Mouse (Mus musculus) intestine, postnatal 0 days (tissue): ENCODE measurements around the gene Pcdh15. TPM values are rescaled to one million over a fixed set of nuclear protein-coding genes. Genes with fewer than 3 reads are reported as not detected.
A peak's percentile ranks its signal among the peaks of the same experiment; 100 is the strongest.

Experiments
- ATAC-seq: fragments of 200-750 bp; cut with Nextera tagmentation; 2 replicates; pipeline ENCODE4 v1.8.0; 2017; ENCODE audit warnings: mild to moderate bottlenecking, moderate TSS enrichment, moderate library complexity
- H3K27ac ChIP-seq: fragments of 300-500 bp; sonication (generic); 2 replicates; pipeline ENCODE4 v1.5.1; 2014; ENCODE audit warnings: mild to moderate bottlenecking, low read depth, low read length, moderate library complexity
- H3K27me3 ChIP-seq: fragments of 300-500 bp; sonication (generic); replicated peaks from 2 replicates; pipeline ENCODE4 v1.6.1; 2014; ENCODE audit warnings: low read length, mixed read lengths; ENCODE audit not compliant: control insufficient read depth, insufficient read depth
- H3K36me3 ChIP-seq: fragments of 300-500 bp; sonication (generic); 2 replicates; pipeline ENCODE4 v1.6.1; 2014; ENCODE audit warnings: mild to moderate bottlenecking, moderate library complexity; ENCODE audit not compliant: control insufficient read depth, insufficient read depth
- H3K4me1 ChIP-seq: fragments of 300-500 bp; sonication (generic); replicated peaks from 2 replicates; pipeline ENCODE4 v1.6.1; 2014; ENCODE audit warnings: antibody characterized with exemption, low read length, mixed read lengths; ENCODE audit not compliant: control insufficient read depth, insufficient read depth
- H3K4me2 ChIP-seq: fragments of 300-500 bp; sonication (generic); replicated peaks from 2 replicates; pipeline ENCODE4 v1.6.1; 2014; ENCODE audit warnings: low read depth, mild to moderate bottlenecking, moderate library complexity
- H3K4me3 ChIP-seq: fragments of 300-500 bp; sonication (generic); 2 replicates; pipeline ENCODE4 v1.5.1; 2014; ENCODE audit warnings: low read depth, low read length
- H3K9ac ChIP-seq: fragments of 300-500 bp; sonication (generic); 2 replicates; pipeline ENCODE4 v1.6.1; 2014; ENCODE audit warnings: mild to moderate bottlenecking, low read depth, low read length
- H3K9me3 ChIP-seq: fragments of 300-500 bp; sonication (generic); 2 replicates; pipeline ENCODE4 v1.6.1; 2016; ENCODE audit warnings: mixed run types; ENCODE audit not compliant: control insufficient read depth
- CTCF ChIP-seq: sonication (generic); IDR thresholded peaks from 2 replicates; pipeline ENCODE4 v1.5.1; 2016; ENCODE audit warnings: low read depth, mild to moderate bottlenecking, control low read depth, antibody characterized with exemption, moderate library complexity
- WGBS: fragments of 180-500 bp; shearing (Covaris S2); extraction: QIAGEN DNeasy Blood & Tissue Kit; methylation state at CpG from one replicate; pipeline ENCODE4 v1.1.7; 2014; 5-methylcytosine and 5-hydroxymethylcytosine counted together
- polyA plus RNA-seq: library from polyadenylated mRNA; unstranded; fragments of >200 nt; fragmentation: Nextera tagmentation; extraction: Ambion mirVana; gene quantifications from 2 replicates; pipeline ENCODE4 v1.2.1, GENCODE M21; 2015

The Pcdh15 gene
- polyA plus RNA-seq, 1 experiment from 2014 or later = 0.61 TPM

GRCm38 (mm10) chr10:73564216-73564615 lies 465.1 kb downstream of the Pcdh15 start:
- no peaks in the 10 kb centered on the region for H3K27me3 ChIP-seq
- no peak for ATAC-seq
- TF ChIP-seq CTCF = peak; percentile 50
- H3K9ac ChIP-seq = no peak overlapping the region
- no peak overlapping the region for H3K4me3 ChIP-seq
- no peak overlapping the region for H3K4me2 ChIP-seq
- H3K4me1 ChIP-seq = no peaks in the 10 kb centered on the region
- no peaks in the 10 kb centered on the region for H3K36me3 ChIP-seq
- 71% methylated on average over 7 of the region's 7 CpGs for WGBS
- H3K9me3 ChIP-seq = no peaks in the 10 kb centered on the region
- no peak overlapping the region for H3K27ac ChIP-seq

GRCm38 (mm10) chr10:73574711-73575297 lies 475.7 kb downstream of the Pcdh15 start:
- no peak for ATAC-seq
- H3K4me2 ChIP-seq = no peak overlapping the region
- H3K36me3 ChIP-seq = no peaks in the 10 kb centered on the region
- no peaks in the 10 kb centered on the region for H3K4me1 ChIP-seq
- no peak overlapping the region for H3K4me3 ChIP-seq
- WGBS = 72% methylated on average over 5 of the region's 5 CpGs
- H3K9me3 ChIP-seq = no peaks in the 10 kb centered on the region
- no peak overlapping the region for H3K9ac ChIP-seq
- no peaks in the 10 kb centered on the region for H3K27me3 ChIP-seq
- TF ChIP-seq CTCF = no peak
- H3K27ac ChIP-seq = no peak overlapping the region

GRCm38 (mm10) chr10:73667501-73667900 lies 568.4 kb downstream of the Pcdh15 start:
- H3K9ac ChIP-seq = no peak overlapping the region
- no peaks in the 10 kb centered on the region for H3K9me3 ChIP-seq
- no peak overlapping the region for H3K4me2 ChIP-seq
- no peak for ATAC-seq
- WGBS = 88% methylated on average over 1 of the region's 1 CpGs
- no peak for TF ChIP-seq CTCF
- no peaks in the 10 kb centered on the region for H3K27me3 ChIP-seq
- H3K27ac ChIP-seq = no peak overlapping the region
- no peaks in the 10 kb centered on the region for H3K36me3 ChIP-seq
- H3K4me3 ChIP-seq = no peak overlapping the region
- no peaks in the 10 kb centered on the region for H3K4me1 ChIP-seq

GRCm38 (mm10) chr10:73700519-73701286 lies 601.6 kb downstream of the Pcdh15 start:
- WGBS = 55% methylated on average over 5 of the region's 5 CpGs
- Histone ChIP-seq H3K27me3 (no peaks in the 10 kb centered on the region), H3K4me3 (no peak overlapping the region), H3K27ac (no peak overlapping the region), H3K9me3 (no peaks in the 10 kb centered on the region), H3K4me1 (no peaks in the 10 kb centered on the region), H3K9ac (no peak overlapping the region), H3K4me2 (no peak overlapping the region), H3K36me3 (no peaks in the 10 kb centered on the region)
- no peak for ATAC-seq
- no peak for TF ChIP-seq CTCF

GRCm38 (mm10) chr10:73725566-73726240 lies 626.6 kb downstream of the Pcdh15 start:
- no peak for TF ChIP-seq CTCF
- no peak for ATAC-seq
- H3K9me3 ChIP-seq = no peaks in the 10 kb centered on the region
- H3K27me3 ChIP-seq = no peaks in the 10 kb centered on the region
- 64% methylated on average over 7 of the region's 7 CpGs for WGBS
- H3K4me2 ChIP-seq = no peak overlapping the region
- H3K9ac ChIP-seq = no peak overlapping the region
- H3K27ac ChIP-seq = no peak overlapping the region
- no peaks in the 10 kb centered on the region for H3K36me3 ChIP-seq
- H3K4me1 ChIP-seq = no peaks in the 10 kb centered on the region
- H3K4me3 ChIP-seq = no peak overlapping the region

- no peaks in the 10 kb centered on the region for H3K27me3 ChIP-seq
- H3K4me2 ChIP-seq = no peak overlapping the region
- H3K9me3 ChIP-seq = no peaks in the 10 kb centered on the region
- no peaks in the 10 kb centered on the region for H3K4me1 ChIP-seq
- no peak overlapping the region for H3K27ac ChIP-seq
- no peak overlapping the region for H3K9ac ChIP-seq
- no peak for ATAC-seq
- no peaks in the 10 kb centered on the region for H3K36me3 ChIP-seq
- no peak for TF ChIP-seq CTCF
- WGBS = 62% methylated on average over 7 of the region's 7 CpGs
- H3K4me3 ChIP-seq = no peak overlapping the region
These were observed 634.1 kb downstream of the Pcdh15 start for GRCm38 (mm10) chr10:73733246-73733645.
